Mouse (Mus musculus): ENCODE data around the gene Ercc4. TPM values are rescaled to one million over a fixed set of nuclear protein-coding genes. Genes with fewer than 3 reads are reported as not detected.

Ercc4 gene
- polyA plus RNA-seq, 1 experiment from 2014 or later, result 15.2 TPM

DNA sequence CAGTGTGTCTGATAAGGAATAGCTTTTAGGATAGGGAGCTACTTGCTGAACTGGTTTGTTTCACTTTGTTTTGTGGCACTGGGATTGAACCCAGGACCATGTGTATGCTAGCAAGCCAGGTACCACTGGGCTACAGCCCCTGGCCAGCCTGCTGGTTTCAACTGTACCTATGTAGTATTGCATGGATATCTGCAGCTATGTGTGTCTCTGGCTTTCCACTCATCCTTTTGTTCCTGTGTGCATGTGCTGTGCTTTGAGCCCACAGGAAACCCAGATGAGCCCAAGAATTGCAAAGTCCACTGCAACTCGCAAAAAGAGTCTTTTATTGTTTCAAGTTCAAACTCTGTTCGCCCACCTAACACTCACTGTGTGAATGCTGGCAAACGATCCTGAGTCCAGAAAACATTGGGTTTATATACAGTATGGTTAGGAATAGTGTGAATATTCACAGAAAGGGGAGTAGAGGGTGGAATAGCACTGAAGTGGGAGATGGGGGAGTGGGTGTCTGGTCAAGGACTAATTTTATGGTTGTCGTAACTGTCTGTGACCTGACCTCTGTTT, 73.8 kb downstream of the Ercc4 start:
- H3K4me1 ChIP-seq, result no peaks in the 10 kb centered on the region
- H3K36me3 ChIP-seq, result no peaks in the 10 kb centered on the region
- no peaks in the 10 kb centered on the region for H3K9me3 ChIP-seq
- ATAC-seq (ENCODE audit: low FRiP score, low read depth), result no peak
- H3K27ac ChIP-seq, result no peak overlapping the region
- no peak overlapping the region for H3K9ac ChIP-seq
- H3K27me3 ChIP-seq, result no peaks in the 10 kb centered on the region
- no peak overlapping the region for H3K4me2 ChIP-seq (replicated peaks)
- 64% methylated on average over 4 of the region's 4 CpGs for WGBS
- no peak overlapping the region for H3K4me3 ChIP-seq

DNA sequence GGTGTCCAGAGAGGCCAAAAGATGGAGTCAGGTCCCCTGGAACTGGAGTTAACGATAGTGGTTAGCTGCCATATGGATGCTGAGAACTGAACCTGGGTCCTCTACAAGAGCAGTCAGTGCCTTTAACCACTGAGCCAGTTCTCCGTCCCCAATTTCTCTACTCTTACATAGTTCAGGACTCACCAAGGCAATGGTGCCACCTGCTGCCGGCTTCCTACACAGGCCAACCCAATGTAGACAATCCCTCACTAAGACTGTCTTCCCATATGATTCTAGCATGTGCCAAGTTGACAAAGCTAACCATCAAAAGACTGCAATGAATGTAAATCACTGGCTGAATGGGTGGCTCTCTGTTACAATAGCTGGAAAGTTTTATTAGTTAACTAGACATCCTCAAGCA, 74.9 kb downstream of the Ercc4 start:
- no peaks in the 10 kb centered on the region for H3K9me3 ChIP-seq
- no peak overlapping the region for H3K4me3 ChIP-seq
- H3K9ac ChIP-seq, result no peak overlapping the region
- H3K4me1 ChIP-seq, result no peaks in the 10 kb centered on the region
- ATAC-seq (ENCODE audit: low FRiP score, low read depth), result no peak
- 90% methylated on average over 3 of the region's 3 CpGs for WGBS
- H3K4me2 ChIP-seq (replicated peaks), result no peak overlapping the region
- no peak overlapping the region for H3K27ac ChIP-seq
- H3K27me3 ChIP-seq, result no peaks in the 10 kb centered on the region
- H3K36me3 ChIP-seq, result no peaks in the 10 kb centered on the region

DNA sequence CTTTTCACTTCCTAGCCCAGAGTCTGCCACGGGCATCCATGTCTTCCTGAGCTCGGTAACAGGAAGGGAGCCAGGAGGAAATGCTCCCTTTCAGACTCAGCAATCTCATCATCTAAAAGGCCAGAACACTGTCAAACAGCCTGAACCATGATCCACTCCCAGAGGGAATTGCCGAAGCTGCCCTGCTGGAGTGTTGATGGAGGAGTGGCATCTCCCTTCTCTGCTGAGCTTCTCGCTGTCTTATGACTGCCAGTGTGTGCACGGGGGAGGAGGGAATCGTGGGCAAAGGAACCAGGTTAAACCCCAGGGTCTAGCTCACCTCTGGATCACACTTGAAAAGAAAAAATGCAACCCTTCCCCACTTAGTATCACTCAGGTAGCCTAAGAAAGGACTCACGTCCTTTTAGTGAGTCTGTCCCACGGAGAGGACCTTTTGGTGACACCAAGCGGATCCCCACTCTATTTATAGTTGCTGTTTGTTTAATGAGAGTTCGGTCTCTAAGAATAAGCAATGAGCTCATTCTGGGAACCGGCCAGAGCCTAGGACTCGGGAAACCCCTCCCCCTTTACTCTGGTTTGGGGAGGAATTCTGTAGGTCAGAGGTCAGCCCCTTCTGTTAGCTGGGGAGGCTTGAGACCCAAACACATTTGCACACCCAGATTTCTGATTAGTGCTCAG, 80.1 kb downstream of the Ercc4 start:
- ATAC-seq (ENCODE audit: low FRiP score, low read depth), result no peak
- H3K4me2 ChIP-seq (replicated peaks), result no peak overlapping the region

DNA sequence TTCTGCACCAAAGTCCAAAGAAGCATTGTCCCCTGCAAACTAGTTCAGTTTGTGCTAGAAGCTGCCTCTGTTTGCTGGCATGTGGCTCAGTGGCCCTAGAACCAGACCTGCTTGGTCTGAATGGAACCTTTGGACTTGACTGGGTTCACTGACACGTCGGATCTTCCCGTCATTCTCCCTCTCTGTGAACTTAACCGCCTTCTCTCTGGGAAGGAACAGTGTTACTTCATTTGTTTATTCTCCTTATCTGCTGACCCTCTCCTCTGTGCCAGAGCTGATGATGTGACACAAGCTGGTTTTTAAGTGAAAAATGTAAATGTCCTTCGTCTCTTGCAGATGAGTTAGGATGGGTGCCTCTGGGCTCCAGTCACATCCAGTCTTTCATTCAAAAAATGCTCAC, 81.0 kb downstream of the Ercc4 start:
- Histone ChIP-seq H3K36me3 (no peaks in the 10 kb centered on the region), H3K4me3 (no peak overlapping the region), H3K9ac (no peak overlapping the region), H3K9me3 (no peaks in the 10 kb centered on the region), H3K27me3 (no peaks in the 10 kb centered on the region), H3K4me1 (no peaks in the 10 kb centered on the region; the same call in 1 of the 2 replicates), H3K27ac (no peak overlapping the region), H3K4me2 (replicated peaks) (no peak overlapping the region)
- 84% methylated on average over 5 of the region's 5 CpGs for WGBS
- ATAC-seq (ENCODE audit: low FRiP score, low read depth), result no peak

More for the DNA sequence above, 80.1 kb downstream of the Ercc4 start:
- no peak overlapping the region for H3K9ac ChIP-seq
- no peak overlapping the region for H3K4me3 ChIP-seq
- no peaks in the 10 kb centered on the region for H3K36me3 ChIP-seq
- no peaks in the 10 kb centered on the region; the same call in 1 of the 2 replicates for H3K4me1 ChIP-seq
- 45% methylated on average over 12 of the region's 12 CpGs for WGBS
- no peaks in the 10 kb centered on the region for H3K9me3 ChIP-seq
- H3K27me3 ChIP-seq, result no peaks in the 10 kb centered on the region
- no peak overlapping the region for H3K27ac ChIP-seq

DNA sequence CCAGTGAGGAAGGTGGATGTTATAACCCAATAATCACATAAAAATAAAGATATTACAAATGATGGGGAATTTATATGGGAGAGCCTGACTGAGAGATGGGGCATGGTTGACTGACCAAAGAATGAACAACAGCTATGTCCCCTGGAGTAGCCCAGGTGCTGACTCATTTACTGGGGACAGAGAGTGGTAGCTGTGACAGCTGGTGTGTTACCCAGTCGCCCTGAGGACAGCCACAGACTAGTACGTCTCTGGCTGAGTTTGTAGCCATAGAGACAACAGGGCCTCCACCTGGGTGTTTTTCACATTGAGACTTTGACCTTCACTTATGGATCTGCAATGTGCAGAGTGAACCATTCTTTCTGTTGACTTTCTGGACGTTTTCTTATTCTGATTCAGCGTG, 81.7 kb downstream of the Ercc4 start:
- Histone ChIP-seq H3K36me3 (no peaks in the 10 kb centered on the region), H3K27me3 (no peaks in the 10 kb centered on the region), H3K4me1 (no peaks in the 10 kb centered on the region; the same call in 1 of the 2 replicates), H3K27ac (no peak overlapping the region), H3K9ac (no peak overlapping the region), H3K4me3 (no peak overlapping the region), H3K9me3 (no peaks in the 10 kb centered on the region), H3K4me2 (replicated peaks) (no peak overlapping the region)
- 72% methylated on average over 4 of the region's 4 CpGs for WGBS
- no peak for ATAC-seq (ENCODE audit: low FRiP score, low read depth)

DNA sequence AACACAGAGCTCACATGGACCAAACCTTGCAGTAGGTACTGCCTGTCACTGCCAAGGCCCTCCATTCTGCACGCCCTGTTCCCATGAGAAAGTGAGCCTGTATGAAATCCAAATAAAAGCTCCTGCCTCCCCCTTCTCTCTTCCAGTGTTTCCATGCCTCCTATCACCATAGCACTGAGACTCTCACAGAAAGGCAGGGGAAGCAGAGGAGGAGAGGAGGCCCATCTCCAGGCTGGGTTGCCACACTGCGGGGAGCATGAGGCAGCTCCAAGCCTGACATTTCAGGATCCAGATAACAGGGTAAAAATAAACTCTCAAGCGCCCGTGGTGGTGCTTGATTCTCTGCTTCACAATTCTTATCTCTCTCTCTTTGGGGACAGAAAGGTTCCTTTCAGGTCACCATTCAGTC, 84.2 kb downstream of the Ercc4 start:
- Histone ChIP-seq H3K9me3 (no peaks in the 10 kb centered on the region), H3K27me3 (no peaks in the 10 kb centered on the region), H3K9ac (no peak overlapping the region), H3K4me2 (replicated peaks) (no peak overlapping the region), H3K4me3 (no peak overlapping the region), H3K36me3 (no peaks in the 10 kb centered on the region), H3K4me1 (no peaks in the 10 kb centered on the region; the same call in 1 of the 2 replicates), H3K27ac (no peak overlapping the region)
- WGBS, result 87% methylated on average over 4 of the region's 4 CpGs
- ATAC-seq (ENCODE audit: low FRiP score, low read depth), result no peak

DNA sequence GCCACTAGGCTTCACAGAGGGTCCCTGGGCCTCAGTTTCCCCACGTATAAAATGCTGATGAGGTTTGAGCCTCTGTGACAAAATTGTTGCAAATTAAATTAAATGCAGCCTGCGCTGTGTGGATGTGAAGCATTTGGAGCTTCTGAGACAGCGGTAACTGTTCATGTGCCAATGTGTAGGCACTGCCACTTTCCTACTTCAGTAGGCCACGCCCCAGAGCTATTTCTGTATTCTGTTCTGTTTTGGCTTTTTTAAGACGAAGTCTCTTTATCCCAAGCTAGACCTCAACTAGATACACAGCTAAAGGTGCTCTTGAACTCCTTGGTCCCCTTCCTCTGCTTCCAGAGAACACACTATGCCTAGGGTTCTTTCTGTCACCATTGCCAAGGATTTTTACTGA, 85.4 kb downstream of the Ercc4 start:
- Histone ChIP-seq H3K36me3 (no peaks in the 10 kb centered on the region), H3K9ac (no peak overlapping the region), H3K4me2 (replicated peaks) (no peak overlapping the region), H3K4me3 (no peak overlapping the region), H3K4me1 (peaks cover 8% of the 10 kb centered on the region; the same call in 1 of the 2 replicates), H3K27ac (no peak overlapping the region), H3K27me3 (no peaks in the 10 kb centered on the region), H3K9me3 (no peaks in the 10 kb centered on the region)
- no peak for ATAC-seq (ENCODE audit: low FRiP score, low read depth)
- 82% methylated on average over 5 of the region's 5 CpGs for WGBS

DNA sequence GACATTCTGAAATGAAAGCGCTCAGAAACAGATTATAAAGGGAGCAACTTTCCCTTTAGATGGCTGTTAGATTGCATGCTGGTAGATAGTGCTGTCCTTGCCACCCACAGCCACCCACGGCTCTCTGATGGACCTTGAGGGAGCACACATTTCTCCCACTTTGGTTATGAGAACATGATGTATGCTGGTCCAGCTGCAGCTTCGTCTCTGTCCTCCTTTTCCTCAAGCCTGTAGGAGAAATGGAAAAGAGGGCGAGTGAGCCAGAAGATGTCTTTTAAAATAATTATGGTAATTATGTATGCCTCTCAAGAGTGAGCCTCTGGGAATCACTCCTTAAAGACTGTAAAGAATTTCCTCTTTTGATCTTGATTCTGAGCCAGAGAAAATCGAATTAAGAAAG, 87.1 kb downstream of the Ercc4 start:
- H3K9me3 ChIP-seq, result no peaks in the 10 kb centered on the region
- no peak overlapping the region for H3K4me3 ChIP-seq
- ATAC-seq (ENCODE audit: low FRiP score, low read depth), result no peak
- H3K27me3 ChIP-seq, result no peaks in the 10 kb centered on the region
- H3K4me1 ChIP-seq, result peaks cover 8% of the 10 kb centered on the region; the same call in 1 of the 2 replicates
- 70% methylated on average over 5 of the region's 5 CpGs for WGBS
- H3K27ac ChIP-seq, result no peak overlapping the region
- no peak overlapping the region for H3K9ac ChIP-seq
- H3K36me3 ChIP-seq, result no peaks in the 10 kb centered on the region
- no peak overlapping the region for H3K4me2 ChIP-seq (replicated peaks)

DNA sequence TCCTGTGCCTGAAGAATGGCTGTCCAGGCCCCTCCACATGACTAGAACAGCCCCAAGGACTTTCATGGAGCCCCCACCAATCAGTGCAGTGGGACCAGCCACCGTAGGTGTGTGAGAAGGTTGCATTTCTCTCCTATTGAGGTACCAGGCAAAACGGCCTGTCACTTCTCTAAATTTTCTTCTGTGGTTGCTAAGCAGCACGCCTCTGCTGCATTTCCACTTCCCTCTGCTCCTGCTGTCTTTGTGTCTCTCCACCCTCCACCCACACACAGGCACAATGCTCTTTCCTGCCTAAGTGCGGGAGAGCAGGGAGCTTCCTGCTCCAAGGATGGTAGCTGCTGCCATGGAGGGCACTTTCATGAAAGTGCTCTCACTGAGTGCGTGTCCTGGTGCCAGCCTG, 87.8 kb downstream of the Ercc4 start:
- H3K9ac ChIP-seq, result no peak overlapping the region
- peaks cover 8% of the 10 kb centered on the region; the same call in 1 of the 2 replicates for H3K4me1 ChIP-seq
- no peak overlapping the region for H3K4me3 ChIP-seq
- H3K27me3 ChIP-seq, result no peaks in the 10 kb centered on the region
- no peak for ATAC-seq (ENCODE audit: low FRiP score, low read depth)
- no peaks in the 10 kb centered on the region for H3K36me3 ChIP-seq
- no peaks in the 10 kb centered on the region for H3K9me3 ChIP-seq
- WGBS, result 66% methylated on average over 5 of the region's 5 CpGs
- no peak overlapping the region for H3K4me2 ChIP-seq (replicated peaks)
- no peak overlapping the region for H3K27ac ChIP-seq

DNA sequence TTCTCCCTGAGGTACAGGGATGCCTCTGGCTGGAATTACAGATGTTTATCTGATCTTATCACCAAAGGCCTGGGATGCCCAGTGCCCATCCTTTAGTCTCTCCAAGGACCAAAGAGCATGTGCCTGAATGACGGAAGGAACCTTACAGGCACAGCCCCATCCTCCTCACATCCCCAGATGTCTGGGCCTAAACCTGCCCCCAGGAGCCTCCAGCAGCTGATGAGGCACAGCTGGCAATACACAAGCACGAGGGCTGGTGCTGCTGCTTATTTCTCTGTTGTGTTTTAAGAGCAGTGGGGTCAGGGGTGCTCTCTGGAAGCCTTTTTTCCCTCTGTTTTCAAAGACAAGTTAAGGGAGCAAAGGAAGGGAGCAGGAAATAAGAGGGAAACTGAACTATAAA, 89.7 kb downstream of the Ercc4 start:
- Histone ChIP-seq H3K4me2 (replicated peaks) (no peak overlapping the region), H3K27me3 (no peaks in the 10 kb centered on the region), H3K4me3 (no peak overlapping the region), H3K9ac (no peak overlapping the region), H3K9me3 (no peaks in the 10 kb centered on the region), H3K27ac (no peak overlapping the region), H3K4me1 (peaks cover 8% of the 10 kb centered on the region; the same call in 1 of the 2 replicates), H3K36me3 (no peaks in the 10 kb centered on the region)
- no peak for ATAC-seq (ENCODE audit: low FRiP score, low read depth)
- 14% methylated on average over 2 of the region's 2 CpGs for WGBS
